Mouse (Mus musculus): ENCODE results near the gene Adgre1.
"Not testable (repeated sequence)": the region's sequence is repeated elsewhere in the genome, so short reads cannot be mapped to it uniquely, and the experiment has no call there.

Gene Adgre1

GRCm38 (mm10) chr17:57358441-57358840 is at the start of gene Adgre1:
Gene Adgre1, plus strand, starts transcription at chr17:57358691.
- no peak for DNase-seq

- no peak for DNase-seq
Observed at GRCm38 (mm10) chr17:57311801-57312200, 46.7 kb upstream of the Adgre1 start.

GRCm38 (mm10) chr17:57327615-57328014 is 30.9 kb upstream of the Adgre1 start:
- no peak for DNase-seq

GRCm38 (mm10) chr17:57328944-57329343 is 29.5 kb upstream of the Adgre1 start:
- no peak for DNase-seq

- no peak for DNase-seq
Observed at GRCm38 (mm10) chr17:57330993-57331392, 27.5 kb upstream of the Adgre1 start.

- no peak for DNase-seq
Observed at GRCm38 (mm10) chr17:57332241-57332640, 26.2 kb upstream of the Adgre1 start.

GRCm38 (mm10) chr17:57334001-57334760 is 24.3 kb upstream of the Adgre1 start:
- DNase-seq = no peak

GRCm38 (mm10) chr17:57334761-57335150 is 23.7 kb upstream of the Adgre1 start:
- peak; percentile 91 for DNase-seq

- not testable (repeated sequence) for DNase-seq
Observed at GRCm38 (mm10) chr17:57335194-57335593, 23.3 kb upstream of the Adgre1 start.

GRCm38 (mm10) chr17:57335673-57336303 is 22.7 kb upstream of the Adgre1 start:
- peak; percentile 94 for DNase-seq

- peak; percentile 33 for DNase-seq
Observed at GRCm38 (mm10) chr17:57337996-57338395, 20.5 kb upstream of the Adgre1 start.

- DNase-seq = no peak
Observed at GRCm38 (mm10) chr17:57339298-57339697, 19.2 kb upstream of the Adgre1 start.

- no peak for DNase-seq
Observed at GRCm38 (mm10) chr17:57341568-57341967, 16.9 kb upstream of the Adgre1 start.

- DNase-seq = no peak
Observed at GRCm38 (mm10) chr17:57344029-57344707, 14.3 kb upstream of the Adgre1 start.

- no peak for DNase-seq
Observed at GRCm38 (mm10) chr17:57347017-57347416, 11.5 kb upstream of the Adgre1 start.

GRCm38 (mm10) chr17:57347781-57348180 is 10.7 kb upstream of the Adgre1 start:
- no peak for DNase-seq

GRCm38 (mm10) chr17:57349067-57349466 is 9.4 kb upstream of the Adgre1 start:
- no peak for DNase-seq

GRCm38 (mm10) chr17:57350212-57350611 is 8.3 kb upstream of the Adgre1 start:
- DNase-seq = no peak

GRCm38 (mm10) chr17:57351107-57351506 is 7.4 kb upstream of the Adgre1 start:
- no peak for DNase-seq

GRCm38 (mm10) chr17:57359485-57360241 is 1.2 kb downstream of the Adgre1 start:
- DNase-seq = no peak
